Mouse (Mus musculus) spleen, postnatal 36 days (tissue): ENCODE measurements at regions not wholly inside any gene's neighbourhood (a gene's known extent, or its start where the extent isn't known, plus 50 kb on each side); places are given as distances from the start of the nearest gene placed in this dataset.
"Not testable (repeated sequence)": the region's sequence is repeated elsewhere in the genome, so short reads cannot be mapped to it uniquely, and the experiment has no call there.

Source experiments
- DNase-seq, 2 experiments: peaks; one replicate each; pipeline ENCODE4 v3.0.0; 2022; ENCODE audit warnings: low spot score in 2 of 2, mixed read lengths in 1 of 2

DNA sequence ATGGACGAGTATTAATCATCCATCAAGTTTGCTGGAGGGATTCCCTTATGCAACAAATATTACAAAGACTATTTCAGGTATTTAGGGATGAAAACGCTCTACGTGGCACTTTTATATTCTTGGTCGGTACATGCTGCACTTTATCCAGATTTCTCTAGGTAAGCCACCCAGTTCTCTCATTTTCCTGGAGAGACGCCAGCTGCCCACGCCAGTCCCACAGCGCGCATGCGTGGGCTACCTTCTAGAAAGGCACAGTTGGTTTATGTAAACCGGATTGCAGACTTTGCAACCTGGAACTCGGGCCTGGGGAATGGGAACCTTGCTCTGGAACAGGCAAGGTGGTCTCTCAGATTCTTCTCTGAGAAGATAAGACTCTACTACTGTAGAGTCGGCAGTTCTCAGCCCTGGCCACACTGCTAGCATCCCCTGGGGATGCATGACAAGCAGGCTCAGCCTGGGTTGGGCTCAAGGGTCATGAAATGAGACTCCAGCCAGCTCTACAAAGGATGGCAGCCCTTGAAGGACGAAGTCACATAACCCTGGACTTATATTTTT lies 265.0 kb downstream of the Etnk1 start:
- no peak for DNase-seq

DNA sequence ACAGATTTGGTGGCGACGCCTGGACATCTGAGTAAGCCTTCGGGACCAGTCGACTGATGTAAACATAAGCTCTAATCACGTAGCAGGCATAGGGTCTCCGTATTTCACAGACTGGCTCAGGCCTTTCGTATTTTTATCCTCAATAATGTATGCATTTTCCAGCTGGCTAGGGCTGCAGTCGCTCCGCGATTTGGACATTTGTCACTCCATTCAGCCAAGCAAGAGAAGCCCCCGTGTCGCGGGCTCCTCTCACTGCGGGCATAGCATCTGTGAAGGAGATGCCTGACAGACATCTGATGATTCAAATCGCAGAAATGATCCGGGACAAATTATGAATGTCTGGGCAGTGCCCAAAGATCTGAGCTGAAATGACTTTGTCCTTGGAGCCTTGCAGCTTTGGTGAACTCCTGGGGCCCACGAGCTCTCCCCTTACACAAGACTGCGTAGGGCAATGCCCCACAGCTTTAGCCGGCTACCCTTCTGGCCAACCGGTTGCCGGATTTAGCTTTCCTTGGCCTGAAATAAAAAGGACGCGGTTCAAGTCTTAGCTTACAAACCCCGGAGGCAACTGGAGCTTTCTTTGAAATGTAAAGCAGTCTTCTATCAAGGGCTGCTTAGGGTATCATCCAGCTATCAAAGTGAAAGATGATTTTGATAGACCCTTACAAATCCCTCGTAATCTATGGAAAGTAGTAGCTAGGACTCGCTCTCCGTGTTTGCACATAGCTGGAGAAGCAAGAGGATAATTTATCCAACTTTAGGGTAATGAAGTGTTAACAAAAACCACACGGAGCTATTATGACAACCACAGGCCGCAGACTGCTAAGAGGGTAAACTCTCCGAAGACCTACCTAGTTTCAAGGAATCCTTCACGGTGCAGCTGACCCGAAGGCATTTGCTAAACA lies 270.6 kb downstream of the Etnk1 start:
- no peak for DNase-seq

DNA sequence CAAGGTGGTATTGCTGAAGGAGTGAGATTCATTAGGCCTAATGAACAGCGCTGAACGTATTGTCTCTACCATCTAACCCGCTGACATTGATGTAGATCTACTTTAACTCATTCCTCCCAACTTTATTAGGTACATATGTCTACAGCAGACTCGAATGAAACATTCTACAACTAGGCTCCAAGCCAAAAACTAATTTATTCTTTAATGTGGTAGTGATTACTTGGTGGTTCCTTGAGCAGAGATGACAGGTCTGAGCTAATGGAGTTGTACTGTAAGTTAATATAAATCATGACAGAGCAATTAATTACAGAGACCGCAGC lies 271.2 kb downstream of the Etnk1 start:
- DNase-seq: no peak

DNA sequence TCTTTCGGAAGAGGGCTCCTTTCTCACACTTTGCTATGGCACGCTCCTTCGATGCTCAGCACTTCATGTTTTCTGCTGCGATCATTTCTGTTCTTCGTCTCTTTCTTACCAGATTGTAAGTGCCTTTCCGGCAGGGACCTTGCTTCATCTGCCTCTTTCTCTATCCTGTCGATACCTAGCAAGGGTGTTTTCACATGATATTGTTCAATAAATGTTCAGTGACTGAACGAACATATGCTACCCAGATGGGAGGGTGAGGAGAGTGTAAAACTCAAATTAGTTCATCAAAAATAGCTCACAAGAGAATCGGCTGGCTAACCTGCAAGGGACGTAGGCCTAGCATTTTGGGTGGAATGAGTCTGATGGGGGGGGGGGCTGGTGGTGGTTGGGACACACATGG lies 272.5 kb downstream of the Etnk1 start:
- DNase-seq: no peak

DNA sequence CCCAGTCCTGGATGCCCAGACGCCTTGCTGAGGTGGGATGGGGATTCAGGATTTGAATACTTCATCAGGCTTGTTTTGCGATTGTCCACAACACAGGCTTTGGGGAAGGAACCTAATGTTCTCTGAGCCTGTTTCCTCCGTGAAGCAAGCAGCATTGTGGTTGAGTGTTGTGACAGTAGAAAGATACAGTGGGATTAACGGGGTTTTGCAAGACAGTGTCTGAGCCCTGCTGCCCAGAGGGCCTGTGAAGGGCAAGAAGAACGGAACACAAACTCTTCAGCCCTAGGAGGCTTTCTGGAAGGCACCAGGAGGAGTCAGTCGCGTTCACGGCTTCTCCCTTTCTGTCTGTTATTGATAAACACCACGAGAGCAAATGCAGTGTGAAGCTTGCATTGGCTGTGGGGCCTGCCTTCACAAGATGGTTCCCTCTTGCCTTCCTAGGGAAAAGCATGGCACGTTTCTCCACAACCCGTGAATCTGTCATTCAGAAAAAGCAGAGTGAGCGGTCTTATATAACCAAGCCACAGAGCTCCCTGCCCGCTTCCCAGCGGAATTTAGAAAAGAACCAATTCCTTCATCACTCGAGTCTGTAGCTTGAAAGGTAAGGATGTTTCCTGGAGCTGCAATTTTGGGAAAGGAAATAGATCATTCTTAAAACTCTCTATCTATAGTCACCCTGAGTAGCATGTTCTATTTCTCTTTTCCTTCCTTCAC lies 273.4 kb downstream of the Etnk1 start:
- no peak for DNase-seq

DNA sequence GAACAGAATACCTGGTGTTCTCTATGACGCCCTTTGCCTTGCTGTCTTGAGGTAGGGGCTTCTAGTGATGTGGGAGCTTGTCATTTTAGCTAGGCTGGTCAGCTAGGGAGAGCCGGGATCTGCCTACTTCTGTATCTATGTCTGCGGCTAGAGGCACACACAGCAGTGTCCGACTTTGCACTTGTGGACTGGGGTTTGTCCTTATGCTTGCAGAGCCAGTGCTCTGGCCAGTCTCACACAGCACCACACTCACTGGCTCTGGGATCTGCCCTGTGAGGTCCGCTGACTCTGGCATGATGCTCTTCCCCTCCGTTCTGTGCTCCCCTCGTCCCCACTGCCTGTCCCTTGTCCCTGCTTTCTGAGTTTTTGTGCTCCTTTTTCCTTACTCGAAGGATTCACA lies 275.3 kb downstream of the Etnk1 start:
- DNase-seq: no peak

DNA sequence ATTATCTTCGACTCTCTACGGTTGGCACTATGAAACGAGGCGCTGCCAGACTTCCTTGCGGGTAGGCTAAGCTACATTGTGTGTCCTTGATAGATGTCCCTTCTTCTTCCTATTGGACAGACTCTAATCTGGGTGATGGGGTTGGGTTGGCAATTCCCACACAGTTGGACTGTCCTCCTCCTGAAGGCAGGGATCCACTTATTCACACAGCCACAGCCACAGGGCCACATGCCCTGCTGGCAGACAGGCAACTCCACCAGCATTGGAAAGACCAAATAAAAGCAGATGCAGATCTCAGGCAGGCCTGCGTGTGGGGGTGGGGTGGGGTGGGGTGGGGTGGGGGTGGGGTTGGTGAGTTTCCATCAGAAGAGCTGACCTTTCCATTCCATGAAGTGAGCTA lies 276.4 kb downstream of the Etnk1 start:
- no peak for DNase-seq

DNA sequence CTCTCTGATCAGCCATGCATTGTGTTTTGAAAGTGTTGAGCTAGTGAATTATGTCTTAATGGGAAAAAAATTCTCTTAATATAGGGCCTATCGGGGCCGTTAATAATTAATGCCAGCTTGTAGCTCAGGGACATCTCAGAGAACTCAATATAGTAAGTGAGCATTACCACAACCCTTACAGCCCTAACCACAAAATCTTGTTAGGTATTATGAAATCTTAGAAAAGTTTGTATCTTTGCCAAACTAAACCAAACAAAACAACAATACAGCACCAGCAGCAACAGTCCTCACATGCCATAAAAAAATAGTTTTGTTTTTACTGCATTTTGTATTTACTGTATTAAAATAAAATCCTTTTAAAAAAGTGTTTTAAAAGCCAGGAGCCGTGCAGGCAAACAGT lies 277.8 kb downstream of the Etnk1 start:
- no peak for DNase-seq

DNA sequence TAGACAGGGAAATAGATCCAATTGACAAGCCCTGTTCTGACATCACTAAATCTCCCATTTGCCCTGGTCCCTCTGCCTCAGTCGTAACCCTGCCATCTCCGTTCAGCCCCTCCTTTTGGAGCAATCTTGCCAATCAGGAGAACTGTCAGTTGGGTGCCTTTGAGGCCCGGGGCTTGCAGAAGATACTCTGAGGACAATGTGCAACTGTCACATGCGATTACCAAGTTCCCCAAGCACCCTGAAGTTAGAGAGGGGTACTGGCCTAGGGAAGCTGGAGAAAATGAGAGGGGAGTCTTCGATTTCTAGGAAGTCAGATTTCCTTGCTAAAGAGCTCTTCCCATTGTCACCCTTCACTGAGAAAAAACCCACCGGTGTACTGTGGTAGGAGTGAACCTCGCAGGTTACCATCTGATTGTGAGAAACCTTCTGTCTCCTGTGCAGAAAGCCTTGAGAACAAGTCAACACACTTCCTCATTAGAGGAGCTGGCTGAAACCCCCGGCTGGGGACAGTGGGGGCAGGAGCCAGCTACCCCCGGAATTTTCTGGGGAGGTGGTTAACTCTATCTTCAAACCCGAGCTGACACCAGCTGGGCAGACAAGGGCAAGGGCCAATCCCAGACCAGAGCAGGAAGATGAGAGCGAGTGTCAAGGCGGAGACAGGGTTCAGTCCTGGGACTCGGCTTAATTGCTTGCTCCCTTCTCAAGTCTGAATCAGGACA lies 279.0 kb downstream of the Etnk1 start:
- DNase-seq: no peak

DNA sequence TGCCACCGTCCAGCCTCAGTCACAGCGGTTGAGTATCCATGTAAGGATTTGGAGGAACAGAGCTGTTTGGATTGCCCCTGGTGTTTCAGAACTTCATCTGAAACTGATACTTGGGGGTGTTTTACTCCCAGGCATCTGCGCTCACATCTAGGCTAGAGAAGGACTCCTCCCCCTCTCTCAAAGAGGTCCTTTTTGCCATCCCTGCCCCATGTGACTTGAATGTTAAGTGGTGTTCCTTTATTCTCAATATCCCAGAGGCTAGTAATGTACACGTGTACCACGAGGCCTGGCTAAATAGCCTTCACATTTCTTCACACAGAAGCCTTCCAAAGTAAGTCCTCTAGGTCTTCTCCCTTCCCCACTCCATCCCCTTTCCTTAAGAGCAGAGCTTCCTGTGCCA lies 280.0 kb downstream of the Etnk1 start:
- DNase-seq: no peak

DNA sequence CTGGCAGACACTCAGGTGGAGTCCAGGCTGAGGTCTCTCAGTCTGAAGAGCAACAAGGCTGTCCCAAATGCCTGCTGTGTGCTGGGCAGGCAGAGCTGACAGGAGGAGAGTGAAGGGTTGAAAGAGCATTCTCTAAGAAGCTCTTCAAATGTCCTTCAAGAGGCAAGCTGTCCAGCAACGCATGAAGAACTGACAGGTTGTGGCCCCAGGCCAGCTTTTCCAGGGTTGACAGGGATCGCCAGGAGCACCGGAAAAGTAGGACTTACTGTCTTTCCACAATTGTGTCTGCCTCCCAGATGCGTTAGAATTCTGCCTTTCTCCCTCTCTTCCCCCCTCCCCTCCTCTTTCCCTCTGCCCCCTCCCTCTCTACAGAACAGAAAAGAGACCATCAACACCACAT lies 282.1 kb downstream of the Etnk1 start:
- DNase-seq: no peak

DNA sequence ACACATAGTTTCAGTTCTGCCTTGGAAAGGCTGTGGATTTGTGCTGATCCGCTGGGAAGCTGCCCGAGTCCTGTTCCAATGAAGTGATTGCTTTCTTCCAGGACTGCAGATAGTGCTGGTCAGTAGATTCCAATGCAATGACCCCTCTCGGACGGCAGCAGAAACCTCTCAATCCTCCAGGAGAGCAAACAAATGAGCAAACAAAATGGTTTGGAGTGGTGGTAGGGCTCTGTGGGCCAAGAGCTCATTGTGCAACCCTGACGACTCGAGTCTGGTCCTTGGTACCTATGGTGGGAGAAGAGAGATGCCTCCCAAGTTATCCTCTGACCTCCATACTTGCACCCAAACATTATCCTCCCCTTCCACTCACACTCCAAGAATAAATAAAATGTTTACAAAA lies 284.8 kb downstream of the Etnk1 start:
- DNase-seq: no peak

DNA sequence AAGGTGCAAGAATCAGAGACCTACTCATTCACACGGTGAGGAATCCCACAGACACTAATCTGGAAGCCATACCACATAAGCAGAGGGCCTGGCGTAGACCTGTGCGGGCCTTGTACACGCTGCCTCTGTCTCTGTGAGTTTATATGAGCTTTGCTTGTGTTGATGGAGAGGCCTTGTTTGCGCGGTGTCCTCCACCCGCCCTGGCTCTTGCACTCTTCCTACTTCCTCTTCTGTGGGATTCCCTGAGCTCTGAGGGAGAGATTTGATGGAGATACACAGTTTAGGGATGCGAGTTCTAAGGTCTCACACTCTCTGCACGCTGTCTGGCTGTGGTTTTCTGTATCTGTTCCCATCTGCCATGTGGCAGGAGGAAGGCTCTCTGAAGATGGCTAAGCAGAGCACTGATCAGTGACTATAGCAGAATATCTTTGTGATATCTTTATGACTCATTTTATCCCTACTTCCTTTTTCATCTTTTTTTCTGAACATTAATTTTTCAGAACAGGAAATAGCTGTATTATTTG lies 287.7 kb downstream of the Etnk1 start:
- no peak for DNase-seq

DNA sequence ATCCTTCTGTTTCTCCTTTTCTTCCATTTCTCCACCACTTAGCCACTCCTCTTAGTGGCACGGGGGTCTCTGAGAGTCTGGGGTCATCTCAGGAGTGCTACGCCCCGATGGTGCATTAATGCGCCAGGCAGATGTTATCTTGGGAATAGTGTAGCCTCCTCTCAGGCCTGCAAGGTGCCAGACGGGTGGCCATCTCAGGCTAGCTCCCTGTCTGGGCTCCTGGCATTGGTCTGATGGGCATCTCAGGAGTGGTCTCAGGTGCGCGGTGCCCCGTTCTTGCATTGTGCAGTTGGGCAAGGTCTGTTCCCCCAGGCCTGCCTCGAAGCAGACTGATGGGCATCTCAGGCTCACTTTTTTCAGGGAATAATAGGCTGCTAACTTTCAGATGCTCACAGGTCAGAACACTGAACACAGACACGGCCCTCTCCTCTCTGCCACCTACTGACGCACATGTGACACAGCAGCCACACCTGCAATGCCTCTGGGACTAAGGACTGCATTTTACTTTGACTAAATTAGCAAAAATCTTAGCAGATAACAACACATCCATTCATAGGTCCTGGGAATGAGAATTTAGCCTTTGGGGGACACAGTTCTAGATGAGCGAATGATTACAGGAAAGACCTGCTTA lies 298.0 kb downstream of the Etnk1 start:
- no peak for DNase-seq

DNA sequence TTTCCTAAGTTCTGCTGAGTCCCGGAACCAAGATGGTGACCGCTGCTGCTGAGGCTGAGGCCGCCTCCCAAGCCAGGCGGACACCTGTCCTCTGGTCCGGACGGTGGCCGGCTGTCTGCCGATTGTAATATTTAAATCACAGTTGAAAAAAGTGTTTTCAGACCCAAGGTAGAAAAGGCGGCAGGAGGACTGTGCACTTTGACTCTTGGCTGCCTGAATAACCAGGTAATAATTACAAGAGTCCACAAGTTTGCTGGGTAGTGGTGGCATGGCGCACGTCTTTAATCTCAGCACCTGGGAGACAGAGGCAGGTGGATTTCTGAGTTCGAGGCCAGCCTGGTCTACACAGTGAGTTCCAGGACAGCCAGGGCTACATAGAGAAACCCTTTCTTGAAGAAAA lies 305.7 kb downstream of the Etnk1 start:
- DNase-seq: not testable (repeated sequence)

DNA sequence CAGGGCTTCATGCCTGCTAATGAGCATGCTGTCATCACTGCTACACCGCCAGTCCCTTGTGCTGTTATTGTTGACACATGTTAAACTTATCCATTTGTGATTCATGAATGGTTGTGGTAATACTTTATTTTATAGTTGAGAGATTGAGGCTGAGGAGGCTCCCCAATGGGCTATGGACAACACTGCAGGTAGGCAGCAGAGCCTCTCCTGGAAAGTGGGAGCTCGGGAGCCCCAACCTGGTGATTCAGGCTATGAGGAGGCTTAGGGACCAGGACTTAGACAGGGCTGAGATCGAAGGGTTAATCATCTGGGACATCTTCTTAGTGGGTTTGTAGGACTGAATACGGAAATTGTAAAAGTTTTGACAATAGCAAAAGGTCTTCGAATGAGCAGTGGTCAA lies 307.4 kb downstream of the Etnk1 start:
- DNase-seq: no peak

DNA sequence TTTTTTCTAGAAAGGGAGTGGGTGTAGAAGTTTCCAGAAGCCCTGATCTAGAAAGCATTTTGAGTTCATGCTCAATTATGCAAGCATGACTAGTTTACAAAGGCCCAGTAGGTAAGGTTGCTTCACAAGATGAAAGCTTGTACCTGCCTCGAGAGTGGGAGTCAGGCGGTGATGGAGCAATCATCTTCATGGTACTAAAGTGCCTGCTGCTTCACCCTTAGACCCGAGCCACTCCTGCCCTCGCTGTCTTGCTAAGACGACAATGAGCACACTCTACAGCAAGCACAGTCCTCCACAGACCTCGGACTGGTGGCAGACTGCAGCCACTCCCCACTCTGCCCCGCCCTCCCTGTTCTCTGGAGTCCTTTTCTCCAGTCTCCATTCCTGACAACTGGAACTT lies 308.3 kb downstream of the Etnk1 start:
- no peak for DNase-seq

DNA sequence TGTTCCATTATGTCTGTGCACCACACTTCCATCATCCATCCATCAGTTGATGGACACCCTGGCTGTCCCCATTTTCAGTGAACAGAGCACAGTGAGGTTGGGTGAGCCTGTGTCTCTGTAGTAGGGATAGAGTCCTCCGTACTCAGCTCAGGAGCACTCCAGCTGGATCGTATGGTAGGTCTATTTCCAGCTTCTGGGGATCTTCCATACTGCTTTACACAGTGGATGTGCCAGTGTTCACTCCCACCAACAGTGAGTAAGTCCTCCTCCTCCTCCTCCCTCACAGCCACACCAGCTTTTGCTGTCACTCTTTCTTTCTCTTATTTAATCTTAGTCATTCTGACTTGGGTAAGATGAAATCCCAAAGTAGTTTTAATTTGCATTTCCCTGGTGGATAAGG lies 310.4 kb downstream of the Etnk1 start:
- DNase-seq: no peak

DNA sequence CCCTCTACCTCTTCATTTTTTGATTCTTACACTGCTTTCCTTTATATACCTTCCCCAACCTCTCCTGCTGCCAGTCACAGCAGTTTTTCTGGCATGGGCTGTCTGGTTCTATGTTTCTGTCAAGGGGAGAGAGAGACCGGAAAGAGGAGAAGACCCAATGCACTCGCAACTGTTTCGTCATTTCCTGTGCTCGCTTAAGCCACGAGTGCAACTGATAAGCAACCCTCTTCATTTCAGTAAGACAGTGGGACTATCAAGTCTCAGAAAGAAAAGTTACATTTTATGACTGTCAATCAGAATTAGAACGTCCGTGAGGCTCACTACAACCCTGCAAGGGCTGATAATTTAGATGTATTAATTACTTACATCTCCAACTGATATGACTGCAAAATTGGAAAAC lies 312.2 kb downstream of the Etnk1 start:
- DNase-seq: no peak

DNA sequence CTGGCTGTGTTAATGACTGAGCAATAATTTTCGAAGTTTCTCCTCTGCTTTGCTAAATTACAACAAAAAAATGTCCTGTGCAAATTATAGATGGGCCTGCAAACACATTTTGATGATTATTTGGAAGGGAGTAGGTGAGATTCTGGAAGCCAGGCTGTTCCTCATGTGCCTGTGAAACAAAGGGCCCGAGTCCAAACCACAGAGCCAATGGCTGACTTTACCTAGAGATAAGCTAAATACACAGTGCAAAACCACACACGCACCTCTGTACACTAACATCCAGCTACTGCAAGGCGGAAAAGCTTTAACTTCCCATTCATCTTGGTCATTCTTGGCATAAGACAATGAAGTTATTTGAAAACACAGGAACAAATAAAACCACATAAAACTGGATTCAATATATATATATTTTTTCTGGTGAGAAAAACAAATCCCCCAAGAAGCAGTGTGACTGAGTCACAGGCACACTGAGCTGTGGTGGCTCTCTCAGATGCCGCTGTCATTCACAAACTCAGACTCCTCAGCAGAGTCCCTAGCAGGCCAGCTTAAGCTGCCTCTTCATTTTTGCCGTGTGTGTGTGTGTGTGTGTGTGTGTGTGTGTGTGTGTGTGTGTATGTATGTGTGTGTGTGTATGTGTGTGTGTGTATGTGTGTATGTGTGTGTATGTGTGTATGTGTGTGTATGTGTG lies 312.8 kb downstream of the Etnk1 start:
- DNase-seq: no peak

DNA sequence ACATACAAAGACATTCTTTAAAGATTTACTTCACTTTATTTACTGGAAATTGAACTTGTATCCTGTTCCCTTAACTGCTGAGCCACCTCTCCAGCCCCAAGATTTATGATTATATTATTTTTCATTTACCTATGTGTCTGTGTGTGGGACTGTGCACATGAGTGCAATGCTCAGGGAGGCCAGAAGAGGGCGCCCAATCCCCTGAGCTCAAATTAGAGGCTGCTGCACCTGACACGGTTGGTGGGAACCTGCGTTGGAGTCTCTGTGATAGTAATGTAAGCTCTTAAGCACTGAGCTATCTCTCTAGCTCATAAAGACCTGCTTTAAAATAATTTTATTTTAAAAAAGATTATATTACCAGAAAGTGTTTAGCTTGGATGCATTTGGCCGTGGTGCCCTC lies 315.3 kb downstream of the Etnk1 start:
- no peak for DNase-seq
